Mouse (Mus musculus): ENCODE results near the gene Pard3b. TPM values are rescaled to one million over a fixed set of nuclear protein-coding genes. Genes with fewer than 3 reads are reported as not detected.

The Pard3b gene
- polyA plus RNA-seq, 1 experiment from 2014 or later: 8.8 TPM

- H3K27me3 ChIP-seq (ENCODE audit: control insufficient read depth, insufficient read depth, low read length): no peaks in the 10 kb centered on the region
- WGBS: 82% methylated on average over 1 of the region's 1 CpGs
- no peak overlapping the region for H3K4me3 ChIP-seq (ENCODE audit: low read depth, low read length)
- no peak overlapping the region for H3K4me2 ChIP-seq
- DNase-seq (ENCODE audit: low spot score, missing footprints) (no peak), ATAC-seq (ENCODE audit: low FRiP score) (no peak)
- no peaks in the 10 kb centered on the region for H3K9me3 ChIP-seq (ENCODE audit: control insufficient read depth, low read length)
- no peaks in the 10 kb centered on the region for H3K4me1 ChIP-seq (ENCODE audit: control insufficient read depth, insufficient read depth, low read length)
- no peak overlapping the region for H3K27ac ChIP-seq (ENCODE audit: low read depth, low read length)
- H3K36me3 ChIP-seq (ENCODE audit: control insufficient read depth, insufficient read depth, low read length): no peaks in the 10 kb centered on the region
- H3K9ac ChIP-seq (ENCODE audit: low read length): no peak overlapping the region
Observed at GRCm38 (mm10) chr1:62466544-62466943, 827.9 kb downstream of the Pard3b start.

- Histone ChIP-seq H3K27ac (ENCODE audit: low read depth, low read length) (no peak overlapping the region), H3K36me3 (ENCODE audit: control insufficient read depth, insufficient read depth, low read length) (no peaks in the 10 kb centered on the region), H3K4me2 (no peak overlapping the region), H3K4me1 (ENCODE audit: control insufficient read depth, insufficient read depth, low read length) (no peaks in the 10 kb centered on the region), H3K9me3 (ENCODE audit: control insufficient read depth, low read length) (no peaks in the 10 kb centered on the region), H3K27me3 (ENCODE audit: control insufficient read depth, insufficient read depth, low read length) (no peaks in the 10 kb centered on the region), H3K4me3 (ENCODE audit: low read depth, low read length) (no peak overlapping the region), H3K9ac (ENCODE audit: low read length) (no peak overlapping the region)
- ATAC-seq (ENCODE audit: low FRiP score): no peak
- DNase-seq (ENCODE audit: low spot score, missing footprints): no peak
- 88% methylated on average over 2 of the region's 2 CpGs for WGBS
Observed at GRCm38 (mm10) chr1:62483059-62483458, 844.4 kb downstream of the Pard3b start.

- 81% methylated on average over 6 of the region's 6 CpGs for WGBS
Observed at GRCm38 (mm10) chr1:62488871-62489270, 850.2 kb downstream of the Pard3b start.

GRCm38 (mm10) chr1:62499146-62499545 is 860.5 kb downstream of the Pard3b start:
- H3K27me3 ChIP-seq (ENCODE audit: control insufficient read depth, insufficient read depth, low read length): no peaks in the 10 kb centered on the region
- H3K4me3 ChIP-seq (ENCODE audit: low read depth, low read length): no peak overlapping the region
- no peak overlapping the region for H3K27ac ChIP-seq (ENCODE audit: low read depth, low read length)
- no peak overlapping the region for H3K9ac ChIP-seq (ENCODE audit: low read length)
- no peak overlapping the region for H3K4me2 ChIP-seq
- no peaks in the 10 kb centered on the region for H3K36me3 ChIP-seq (ENCODE audit: control insufficient read depth, insufficient read depth, low read length)
- DNase-seq (ENCODE audit: low spot score, missing footprints) (no peak), ATAC-seq (ENCODE audit: low FRiP score) (no peak)
- 81% methylated on average over 5 of the region's 5 CpGs for WGBS
- no peaks in the 10 kb centered on the region for H3K9me3 ChIP-seq (ENCODE audit: control insufficient read depth, low read length)
- no peaks in the 10 kb centered on the region for H3K4me1 ChIP-seq (ENCODE audit: control insufficient read depth, insufficient read depth, low read length)

More at GRCm38 (mm10) chr1:62488871-62489270, 850.2 kb downstream of the Pard3b start:
- no peaks in the 10 kb centered on the region; the same call in 1 of the 2 replicates for H3K9me3 ChIP-seq (ENCODE audit: control insufficient read depth, low read length)
- no peak overlapping the region for H3K9ac ChIP-seq (ENCODE audit: low read length)
- H3K36me3 ChIP-seq (ENCODE audit: control insufficient read depth, insufficient read depth, low read length): no peaks in the 10 kb centered on the region
- no peaks in the 10 kb centered on the region for H3K4me1 ChIP-seq (ENCODE audit: control insufficient read depth, insufficient read depth, low read length)
- no peak overlapping the region for H3K27ac ChIP-seq (ENCODE audit: low read depth, low read length)
- no peaks in the 10 kb centered on the region for H3K27me3 ChIP-seq (ENCODE audit: control insufficient read depth, insufficient read depth, low read length)
- DNase-seq (ENCODE audit: low spot score, missing footprints) (no peak), ATAC-seq (ENCODE audit: low FRiP score) (no peak)
- no peak overlapping the region for H3K4me2 ChIP-seq
- H3K4me3 ChIP-seq (ENCODE audit: low read depth, low read length): no peak overlapping the region

- 70% methylated on average over 4 of the region's 4 CpGs for WGBS
Observed at GRCm38 (mm10) chr1:62510501-62510900, 871.9 kb downstream of the Pard3b start.

GRCm38 (mm10) chr1:62511681-62512080 is 873.1 kb downstream of the Pard3b start:
- no peak overlapping the region for H3K9ac ChIP-seq (ENCODE audit: low read length)
- peaks cover 5% of the 10 kb centered on the region for H3K4me1 ChIP-seq (ENCODE audit: control insufficient read depth, insufficient read depth, low read length)
- DNase-seq (ENCODE audit: low spot score, missing footprints): no peak
- H3K4me2 ChIP-seq: no peak overlapping the region
- ATAC-seq (ENCODE audit: low FRiP score): no peak
- no peaks in the 10 kb centered on the region for H3K9me3 ChIP-seq (ENCODE audit: control insufficient read depth, low read length)
- no peak overlapping the region for H3K27ac ChIP-seq (ENCODE audit: low read depth, low read length)
- H3K4me3 ChIP-seq (ENCODE audit: low read depth, low read length): no peak overlapping the region
- H3K27me3 ChIP-seq (ENCODE audit: control insufficient read depth, insufficient read depth, low read length): no peaks in the 10 kb centered on the region
- WGBS: 94% methylated on average over 3 of the region's 3 CpGs
- H3K36me3 ChIP-seq (ENCODE audit: control insufficient read depth, insufficient read depth, low read length): no peaks in the 10 kb centered on the region

More at GRCm38 (mm10) chr1:62510501-62510900, 871.9 kb downstream of the Pard3b start:
- no peak overlapping the region for H3K9ac ChIP-seq (ENCODE audit: low read length)
- no peaks in the 10 kb centered on the region for H3K9me3 ChIP-seq (ENCODE audit: control insufficient read depth, low read length)
- no peak for ATAC-seq (ENCODE audit: low FRiP score)
- no peaks in the 10 kb centered on the region for H3K36me3 ChIP-seq (ENCODE audit: control insufficient read depth, insufficient read depth, low read length)
- H3K4me1 ChIP-seq (ENCODE audit: control insufficient read depth, insufficient read depth, low read length): peaks cover 2% of the 10 kb centered on the region
- H3K27me3 ChIP-seq (ENCODE audit: control insufficient read depth, insufficient read depth, low read length): no peaks in the 10 kb centered on the region
- H3K4me2 ChIP-seq: no peak overlapping the region
- H3K27ac ChIP-seq (ENCODE audit: low read depth, low read length): no peak overlapping the region
- no peak overlapping the region for H3K4me3 ChIP-seq (ENCODE audit: low read depth, low read length)
- DNase-seq (ENCODE audit: low spot score, missing footprints): no peak

GRCm38 (mm10) chr1:62518621-62519213 is 880.1 kb downstream of the Pard3b start:
- DNase-seq (ENCODE audit: low spot score, missing footprints): no peak
- no peaks in the 10 kb centered on the region for H3K9me3 ChIP-seq (ENCODE audit: control insufficient read depth, low read length)
- H3K36me3 ChIP-seq (ENCODE audit: control insufficient read depth, insufficient read depth, low read length): no peaks in the 10 kb centered on the region
- H3K27ac ChIP-seq (ENCODE audit: low read depth, low read length): no peak overlapping the region
- no peak overlapping the region for H3K4me3 ChIP-seq (ENCODE audit: low read depth, low read length)
- ATAC-seq (ENCODE audit: low FRiP score): peak; percentile 22; the same call in 1 of the 2 replicates
- WGBS: 74% methylated on average over 2 of the region's 2 CpGs
- H3K4me1 ChIP-seq (ENCODE audit: control insufficient read depth, insufficient read depth, low read length): peaks cover 10% of the 10 kb centered on the region
- H3K27me3 ChIP-seq (ENCODE audit: control insufficient read depth, insufficient read depth, low read length): no peaks in the 10 kb centered on the region
- H3K9ac ChIP-seq (ENCODE audit: low read length): no peak overlapping the region
- H3K4me2 ChIP-seq: no peak overlapping the region

GRCm38 (mm10) chr1:62521368-62521767 is 882.7 kb downstream of the Pard3b start:
- Histone ChIP-seq H3K9ac (ENCODE audit: low read length) (no peak overlapping the region), H3K4me1 (ENCODE audit: control insufficient read depth, insufficient read depth, low read length) (peaks cover 5% of the 10 kb centered on the region), H3K27ac (ENCODE audit: low read depth, low read length) (no peak overlapping the region), H3K36me3 (ENCODE audit: control insufficient read depth, insufficient read depth, low read length) (no peaks in the 10 kb centered on the region), H3K9me3 (ENCODE audit: control insufficient read depth, low read length) (no peaks in the 10 kb centered on the region), H3K4me2 (no peak overlapping the region), H3K27me3 (ENCODE audit: control insufficient read depth, insufficient read depth, low read length) (no peaks in the 10 kb centered on the region), H3K4me3 (ENCODE audit: low read depth, low read length) (no peak overlapping the region)
- ATAC-seq (ENCODE audit: low FRiP score) (no peak), DNase-seq (ENCODE audit: low spot score, missing footprints) (no peak)
- 83% methylated on average over 7 of the region's 7 CpGs for WGBS

- Histone ChIP-seq H3K9ac (ENCODE audit: low read length) (no peak overlapping the region), H3K27me3 (ENCODE audit: control insufficient read depth, insufficient read depth, low read length) (no peaks in the 10 kb centered on the region), H3K4me2 (no peak overlapping the region), H3K36me3 (ENCODE audit: control insufficient read depth, insufficient read depth, low read length) (no peaks in the 10 kb centered on the region), H3K27ac (ENCODE audit: low read depth, low read length) (no peak overlapping the region), H3K4me3 (ENCODE audit: low read depth, low read length) (no peak overlapping the region), H3K9me3 (ENCODE audit: control insufficient read depth, low read length) (no peaks in the 10 kb centered on the region), H3K4me1 (ENCODE audit: control insufficient read depth, insufficient read depth, low read length) (peaks cover 5% of the 10 kb centered on the region)
- DNase-seq (ENCODE audit: low spot score, missing footprints): no peak
- ATAC-seq (ENCODE audit: low FRiP score): no peak
- WGBS: 53% methylated on average over 2 of the region's 2 CpGs
Observed at GRCm38 (mm10) chr1:62522761-62523160, 884.1 kb downstream of the Pard3b start.

Measured in midbrain, embryonic 11.5 days (tissue).